Mouse (Mus musculus): ENCODE results near the gene Olfr481. TPM values are rescaled to one million over a fixed set of nuclear protein-coding genes. Genes with fewer than 3 reads are reported as not detected.

The Olfr481 gene
- polyA plus RNA-seq, 1 experiment from 2014 or later, result not detected

Other genes starting within 250 kb of the Olfr481 start
- gene Olfr470, start 232.4 kb upstream of the Olfr481 start, polyA plus RNA-seq (2014; fragmentation: Nextera tagmentation; extraction: Ambion mirVana), result not detected in 2 replicates
- gene Olfr472, start 182.0 kb upstream of the Olfr481 start, polyA plus RNA-seq (2014; fragmentation: Nextera tagmentation; extraction: Ambion mirVana), result not detected in 2 replicates
- not detected in 2 replicates for gene Olfr473, start 149.4 kb upstream of the Olfr481 start, polyA plus RNA-seq (2014; fragmentation: Nextera tagmentation; extraction: Ambion mirVana)
- not detected in 2 replicates for gene Olfr474, start 125.2 kb upstream of the Olfr481 start, polyA plus RNA-seq (2014; fragmentation: Nextera tagmentation; extraction: Ambion mirVana)
- not detected in 2 replicates for gene Olfr476, start 115.1 kb upstream of the Olfr481 start, polyA plus RNA-seq (2014; fragmentation: Nextera tagmentation; extraction: Ambion mirVana)
- gene Olfr477, start 93.2 kb upstream of the Olfr481 start, polyA plus RNA-seq (2014; fragmentation: Nextera tagmentation; extraction: Ambion mirVana), result not detected in 2 replicates
- not detected in 2 replicates for gene Olfr478, start 45.9 kb upstream of the Olfr481 start, polyA plus RNA-seq (2014; fragmentation: Nextera tagmentation; extraction: Ambion mirVana)
- not detected in 2 replicates for gene Olfr479, start 29.2 kb upstream of the Olfr481 start, polyA plus RNA-seq (2014; fragmentation: Nextera tagmentation; extraction: Ambion mirVana)
- not detected in 2 replicates for gene Olfr480, start 12.5 kb upstream of the Olfr481 start, polyA plus RNA-seq (2014; fragmentation: Nextera tagmentation; extraction: Ambion mirVana)
- 0.09 TPM in 1 of 2 replicates, not detected in the other for gene Olfr482, start 17.7 kb downstream of the Olfr481 start, polyA plus RNA-seq (2014; fragmentation: Nextera tagmentation; extraction: Ambion mirVana)
- not detected in 2 replicates for gene Olfr483, start 21.0 kb downstream of the Olfr481 start, polyA plus RNA-seq (2014; fragmentation: Nextera tagmentation; extraction: Ambion mirVana)
- gene Olfr484, start 47.6 kb downstream of the Olfr481 start, polyA plus RNA-seq (2014; fragmentation: Nextera tagmentation; extraction: Ambion mirVana), result not detected in 2 replicates
- gene Olfr485, start 80.0 kb downstream of the Olfr481 start, polyA plus RNA-seq (2014; fragmentation: Nextera tagmentation; extraction: Ambion mirVana), result not detected in 2 replicates
- gene Olfr486, start 92.9 kb downstream of the Olfr481 start, polyA plus RNA-seq (2014; fragmentation: Nextera tagmentation; extraction: Ambion mirVana), result not detected in 2 replicates
- not detected in 2 replicates for gene Olfr487, start 134.8 kb downstream of the Olfr481 start, polyA plus RNA-seq (2014; fragmentation: Nextera tagmentation; extraction: Ambion mirVana)
- gene Olfr488, start 178.5 kb downstream of the Olfr481 start, polyA plus RNA-seq (2014; fragmentation: Nextera tagmentation; extraction: Ambion mirVana), result not detected in 2 replicates
- not detected in 2 replicates for gene Olfr490, start 209.1 kb downstream of the Olfr481 start, polyA plus RNA-seq (2014; fragmentation: Nextera tagmentation; extraction: Ambion mirVana)
- gene Olfr491, start 233.6 kb downstream of the Olfr481 start, polyA plus RNA-seq (2014; fragmentation: Nextera tagmentation; extraction: Ambion mirVana), result not detected in 2 replicates
- gene Olfr492, start 243.8 kb downstream of the Olfr481 start, polyA plus RNA-seq (2014; fragmentation: Nextera tagmentation; extraction: Ambion mirVana), result not detected in 2 replicates

Data from kidney, embryonic 14.5 days (tissue).